Mouse (Mus musculus): ENCODE results near the gene Cadm4.

DNA sequence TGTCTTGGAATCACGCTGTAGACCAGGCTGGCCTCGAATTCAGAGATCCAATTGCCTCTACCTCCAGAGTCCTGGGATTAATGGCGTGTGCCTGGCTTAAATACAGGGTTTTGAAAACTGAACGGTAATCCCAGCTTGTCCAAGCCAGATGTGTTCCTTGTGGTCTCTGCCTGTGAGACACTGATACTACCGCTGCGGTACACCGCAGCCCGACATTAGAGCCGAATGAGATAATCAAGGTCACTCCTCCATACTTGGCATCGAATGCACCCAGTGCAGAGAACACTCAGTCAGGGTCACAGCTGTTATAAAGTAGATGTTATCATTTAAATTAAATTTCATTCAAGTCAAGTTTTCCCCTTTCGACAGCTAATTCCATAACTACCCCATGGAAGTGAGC, 47.0 kb downstream of the Cadm4 start:
- TF ChIP-seq CTCF (IDR thresholded peaks at IDR 0.05) (no peak), POLR2A (IDR thresholded peaks at IDR 0.05; ENCODE audit: insufficient read depth, low read depth, low read length) (no peak)

All from heart, adult 2 months (tissue).